Mouse (Mus musculus) CH12.LX (cell line): ENCODE data around the gene Dcaf4. TPM values are rescaled to one million over a fixed set of nuclear protein-coding genes. Genes with fewer than 3 reads are reported as not detected.

Experiments used
- DNase-seq: peaks from one replicate; pipeline ENCODE4 v3.0.0-alpha.2; 2013; ENCODE audit errors: extremely low read depth
- H3K27ac ChIP-seq: 2 replicates; pipeline ENCODE4 v1.5.1; 2012; ENCODE audit warnings: low read depth, mild to moderate bottlenecking, control low read depth, moderate library complexity; ENCODE audit not compliant: insufficient read depth
- H3K27me3 ChIP-seq: replicated peaks from 2 replicates; pipeline ENCODE3; 2012; ENCODE audit warnings: inconsistent platforms
- H3K36me3 ChIP-seq, 2 experiments: replicated peaks in 1 of 2; 2 replicates each; pipeline versions ENCODE3 to v1.6.1; 2012; ENCODE audit warnings: inconsistent platforms in 1 of 2, low read length in 1 of 2, mild to moderate bottlenecking in 1 of 2, mixed read lengths in 1 of 2, moderate library complexity in 1 of 2; ENCODE audit not compliant: control insufficient read depth in 1 of 2, insufficient read depth in 1 of 2
- H3K4me1 ChIP-seq, 2 experiments: 2 replicates each; pipeline ENCODE4 v1.6.1; 2012; ENCODE audit warnings: inconsistent platforms in 1 of 2, moderate library complexity in 1 of 2; ENCODE audit not compliant: insufficient read depth in 2 of 2, control insufficient read depth in 1 of 2
- H3K4me2 ChIP-seq: 2 replicates; pipeline ENCODE4 v1.6.1; 2012; ENCODE audit warnings: low read depth, mild to moderate bottlenecking, control low read depth; ENCODE audit not compliant: poor library complexity, insufficient read depth, severe bottlenecking
- H3K4me3 ChIP-seq, 3 experiments: fragments of 150-350 bp in 1 of 3; sonication (generic) in 1 of 3; replicated peaks in 1 of 3; 2 replicates each; pipeline versions ENCODE3 to v1.5.1; 2011 to 2012; ENCODE audit warnings: low read depth in 2 of 3, low read length in 2 of 3, mild to moderate bottlenecking in 2 of 3, moderate library complexity in 2 of 3, control low read depth in 1 of 3, improper control_type of control experiment in 1 of 3, inconsistent platforms in 1 of 3, mixed read lengths in 1 of 3; ENCODE audit not compliant: poor library complexity in 1 of 3
- H3K79me2 ChIP-seq: replicated peaks from 2 replicates; pipeline ENCODE4 v1.6.1; 2012; ENCODE audit warnings: mild to moderate bottlenecking, moderate library complexity; ENCODE audit not compliant: control insufficient read depth, poor library complexity, insufficient read depth, severe bottlenecking; ENCODE audit errors: extremely low read depth
- H3K9ac ChIP-seq: 2 replicates; pipeline ENCODE4 v1.6.1; 2012; ENCODE audit warnings: low read depth, mild to moderate bottlenecking, control low read depth, moderate library complexity; ENCODE audit not compliant: insufficient read depth
- H3K9me3 ChIP-seq: replicated peaks from 2 replicates; pipeline ENCODE3; 2012; ENCODE audit warnings: low read length, inconsistent platforms, mixed read lengths
- BHLHE40 ChIP-seq: IDR thresholded peaks from 2 replicates; pipeline ENCODE4 v1.6.1; 2011; ENCODE audit warnings: mild to moderate bottlenecking, low read depth, low read length, improper control_type of control experiment
- CHD1 ChIP-seq: IDR thresholded peaks from 2 replicates; pipeline ENCODE4 v1.6.1; 2012; ENCODE audit warnings: low read depth, low read length, improper control_type of control experiment, inconsistent platforms
- CHD2 ChIP-seq: IDR thresholded peaks from 2 replicates; pipeline ENCODE4 v1.6.1; 2011; ENCODE audit warnings: low read length, improper control_type of control experiment
- CTCF ChIP-seq, 2 experiments: IDR thresholded peaks in 1 of 2; conservative IDR thresholded peaks in 1 of 2; 2 replicates each; pipeline ENCODE4 v1.5.1; 2011 to 2012; ENCODE audit warnings: low read depth in 2 of 2, low read length in 2 of 2, improper control_type of control experiment in 1 of 2, inconsistent platforms in 1 of 2, mild to moderate bottlenecking in 1 of 2, moderate library complexity in 1 of 2
- E2F4 ChIP-seq: IDR thresholded peaks from 2 replicates; pipeline ENCODE4 v1.6.1; 2011; ENCODE audit warnings: low read depth, low read length, improper control_type of control experiment; ENCODE audit not compliant: insufficient replicate concordance
- ELF1 ChIP-seq: IDR thresholded peaks from 2 replicates; pipeline ENCODE4 v1.6.1; 2014; ENCODE audit warnings: low read depth, mild to moderate bottlenecking, inconsistent platforms, low read length, improper control_type of control experiment
- EP300 ChIP-seq: IDR thresholded peaks from 2 replicates; pipeline ENCODE4 v1.6.1; 2011; ENCODE audit warnings: low read length, improper control_type of control experiment
- ETS1 ChIP-seq: conservative IDR thresholded peaks from 2 replicates; pipeline ENCODE4 v1.6.1; 2012; ENCODE audit warnings: low read depth, mild to moderate bottlenecking, inconsistent platforms, low read length, improper control_type of control experiment, moderate library complexity
- GABPA ChIP-seq: IDR thresholded peaks from 2 replicates; pipeline ENCODE4 v1.6.1; 2012; ENCODE audit warnings: low read depth, low read length, improper control_type of control experiment, inconsistent platforms; ENCODE audit not compliant: insufficient replicate concordance
- IRF4 ChIP-seq: IDR thresholded peaks from 2 replicates; pipeline ENCODE4 v1.6.1; 2014; ENCODE audit warnings: low read depth, mild to moderate bottlenecking, inconsistent platforms, low read length, improper control_type of control experiment
- MAFK ChIP-seq: IDR thresholded peaks from 2 replicates; pipeline ENCODE4 v1.6.1; 2011; ENCODE audit warnings: low read length, improper control_type of control experiment; ENCODE audit not compliant: insufficient replicate concordance
- MEF2A ChIP-seq: IDR thresholded peaks from 2 replicates; pipeline ENCODE4 v1.6.1; 2014; ENCODE audit warnings: low read depth, mild to moderate bottlenecking, inconsistent platforms, low read length, improper control_type of control experiment, borderline replicate concordance
- MYC ChIP-seq: IDR thresholded peaks from 2 replicates; pipeline ENCODE4 v1.6.1; 2011; ENCODE audit warnings: low read depth, mild to moderate bottlenecking, improper control_type of control experiment, low read length
- NELFE ChIP-seq: IDR thresholded peaks from 2 replicates; pipeline ENCODE4 v1.6.1; 2011; ENCODE audit warnings: low read depth, low read length, improper control_type of control experiment
- POLR2A ChIP-seq: IDR thresholded peaks from 2 replicates; pipeline ENCODE4 v1.6.1; 2011; ENCODE audit warnings: low read depth, mild to moderate bottlenecking, improper control_type of control experiment, low read length
- RAD21 ChIP-seq: IDR thresholded peaks from 2 replicates; pipeline ENCODE4 v1.6.1; 2011; ENCODE audit warnings: low read depth, mild to moderate bottlenecking, low read length, improper control_type of control experiment, moderate library complexity
- RCOR1 ChIP-seq: conservative IDR thresholded peaks from 2 replicates; pipeline ENCODE4 v1.6.1; 2012; ENCODE audit warnings: low read depth, mild to moderate bottlenecking, inconsistent platforms, low read length, improper control_type of control experiment
- SMC3 ChIP-seq: IDR thresholded peaks from 2 replicates; pipeline ENCODE4 v1.6.1; 2011; ENCODE audit warnings: low read depth, low read length, improper control_type of control experiment
- UBTF ChIP-seq: IDR thresholded peaks from 2 replicates; pipeline ENCODE4 v1.6.1; 2012; ENCODE audit warnings: low read depth, mild to moderate bottlenecking, inconsistent platforms, low read length, improper control_type of control experiment, moderate library complexity
- USF1 ChIP-seq: IDR thresholded peaks from 2 replicates; pipeline ENCODE4 v1.6.1; 2014; ENCODE audit warnings: low read depth, mild to moderate bottlenecking, inconsistent platforms, low read length, improper control_type of control experiment
- USF2 ChIP-seq: conservative IDR thresholded peaks from 2 replicates; pipeline ENCODE4 v1.6.1; 2011; ENCODE audit warnings: low read depth, low read length, improper control_type of control experiment
- ZKSCAN1 ChIP-seq: IDR thresholded peaks from 2 replicates; pipeline ENCODE4 v1.6.1; 2012; ENCODE audit warnings: low read depth, inconsistent platforms, low read length, improper control_type of control experiment, borderline replicate concordance
- ZMIZ1 ChIP-seq: IDR thresholded peaks from 2 replicates; pipeline ENCODE4 v1.6.1; 2012; ENCODE audit warnings: low read depth, mild to moderate bottlenecking, inconsistent platforms, low read length, improper control_type of control experiment
- dilution Hi-C: fragments of 300-500 bp; cut with MboI; formaldehyde crosslinking; loops from 2 replicates; pipeline ENCODE4 v1.14.3; 2020; ENCODE audit warnings: low sequenced_read_pairs; ENCODE audit not compliant: extremely low pct_unique_long_range_greater_than_20kb, extremely low pct_ligation_motif_present
- in situ Hi-C: fragments of 300-500 bp; cut with MboI; formaldehyde crosslinking; loops from 3 replicates; pipeline ENCODE4 v1.14.3; 2019; ENCODE audit warnings: low sequenced_read_pairs, low pct_ligation_motif_present, low pct_unique_long_range_greater_than_20kb, mixed read lengths
- polyA plus RNA-seq: library from polyadenylated mRNA; unstranded; fragments of >175 nt; gene quantifications from 2 replicates; pipeline ENCODE4 v1.2.1, GENCODE M21; 2012; ENCODE audit warnings: low read depth; ENCODE audit not compliant: insufficient read length
- total RNA-seq, 2 experiments: library from RNA; depleted of rRNA; stranded (reverse); fragments of 300-350 nt in 1 of 2; fragments of >200 nt in 1 of 2; gene quantifications; 2 replicates each; pipeline ENCODE4 v1.2.3; 2012 to 2014

Dcaf4 gene
- total and polyA plus RNA-seq, 3 experiments: 17.3 to 23.6 (median 22.0) TPM

GRCm38 (mm10) chr12:83473987-83474600, 46.2 kb upstream of the Dcaf4 start:
- H3K79me2 ChIP-seq: no peaks in the 10 kb centered on the region
- H3K4me2 ChIP-seq: no peak overlapping the region
- H3K4me3 ChIP-seq: no peak overlapping the region
- in situ Hi-C loops (no loop called here), dilution Hi-C loops (no loop called here)
- no peaks in the 10 kb centered on the region for H3K4me1 ChIP-seq
- TF ChIP-seq EP300 (no peak), CHD2 (no peak), ELF1 (no peak), USF1 (no peak), E2F4 (no peak)
- no peak overlapping the region for H3K9ac ChIP-seq
- DNase-seq: no peak
- H3K36me3 ChIP-seq: no peaks in the 10 kb centered on the region
- H3K27me3 ChIP-seq: no peaks in the 10 kb centered on the region
- no peak overlapping the region for H3K27ac ChIP-seq
- no peaks in the 10 kb centered on the region for H3K9me3 ChIP-seq

DNA sequence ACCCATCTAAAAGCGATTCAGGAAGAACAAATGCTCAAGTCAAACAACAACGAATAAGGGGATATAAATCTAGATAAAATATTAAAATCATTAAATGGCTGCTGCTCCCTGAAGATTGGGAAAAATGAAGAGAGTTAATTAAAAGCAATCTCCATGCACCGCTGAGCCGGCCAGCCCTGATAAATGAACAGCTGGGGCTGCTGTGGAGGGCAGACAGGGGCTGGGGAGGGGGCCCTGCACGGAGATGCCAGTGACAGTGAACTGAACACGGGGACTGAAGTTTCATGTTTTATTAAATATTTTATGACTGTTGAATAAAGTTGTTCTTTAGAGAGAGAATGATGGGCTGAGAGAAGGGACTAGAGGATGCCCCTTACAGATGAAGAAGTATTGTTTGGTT, 44.8 kb upstream of the Dcaf4 start:
- dilution Hi-C loops: no loop called here
- in situ Hi-C loops: no loop called here
- H3K79me2 ChIP-seq: no peaks in the 10 kb centered on the region

GRCm38 (mm10) chr12:83476277-83476676, 44.0 kb upstream of the Dcaf4 start:
- in situ Hi-C loops: no loop called here
- Histone ChIP-seq H3K79me2 (no peaks in the 10 kb centered on the region), H3K27ac (no peak overlapping the region), H3K9ac (no peak overlapping the region), H3K4me3 (no peak overlapping the region), H3K27me3 (no peaks in the 10 kb centered on the region), H3K36me3 (no peaks in the 10 kb centered on the region)
- DNase-seq: no peak
- no peak for TF ChIP-seq USF2
- no peak for TF ChIP-seq GABPA
- no peak for TF ChIP-seq CTCF (conservative IDR thresholded peaks at IDR 0.05 in 1 of 2, IDR thresholded peaks at IDR 0.05 in 1 of 2; ENCODE audit: low read depth in 2 of 2, low read length in 2 of 2)
- TF ChIP-seq MEF2A: no peak
- TF ChIP-seq ETS1: no peak
- no peak for TF ChIP-seq UBTF
- TF ChIP-seq ZMIZ1: no peak
- no peak for TF ChIP-seq RAD21
- TF ChIP-seq BHLHE40: no peak
- TF ChIP-seq RCOR1: no peak
- no peak for TF ChIP-seq MYC
- TF ChIP-seq NELFE: no peak
- no peak for TF ChIP-seq MAFK
- TF ChIP-seq POLR2A: no peak
- TF ChIP-seq, all 38 proteins: peak for 0
- Histone ChIP-seq H3K9me3 (no peaks in the 10 kb centered on the region), H3K4me1 (peaks cover 0 to 3% of the 10 kb centered on the region in 2 experiments; a peak in 1 of 4 replicates), H3K4me2 (no peak overlapping the region)
- dilution Hi-C loops: no loop called here

More for the DNA sequence above, 44.8 kb upstream of the Dcaf4 start:
- TF ChIP-seq SMC3: no peak
- no peak for TF ChIP-seq POLR2A
- TF ChIP-seq ZKSCAN1: no peak
- TF ChIP-seq MYC: no peak
- TF ChIP-seq USF2: no peak
- no peak for TF ChIP-seq CHD1
- TF ChIP-seq RAD21: no peak
- no peak for TF ChIP-seq BHLHE40
- TF ChIP-seq IRF4: no peak
- Histone ChIP-seq H3K27me3 (no peaks in the 10 kb centered on the region), H3K27ac (no peak overlapping the region), H3K9ac (no peak overlapping the region), H3K4me1 (no peaks in the 10 kb centered on the region), H3K36me3 (no peaks in the 10 kb centered on the region), H3K4me2 (no peak overlapping the region), H3K9me3 (no peaks in the 10 kb centered on the region), H3K4me3 (no peak overlapping the region)
- DNase-seq: no peak
